Mouse (Mus musculus) neutrophil, adult 83 days (primary cell): ENCODE measurements around the gene Olfr1474. TPM values are rescaled to one million over a fixed set of nuclear protein-coding genes. Genes with fewer than 3 reads are reported as not detected.

Experiments used
- total RNA-seq, 2 experiments: library from RNA; stranded (reverse); gene quantifications; one replicate each; pipeline ENCODE4 v1.2.4; 2023

Olfr1474 gene
- not detected for total RNA-seq

DNA sequence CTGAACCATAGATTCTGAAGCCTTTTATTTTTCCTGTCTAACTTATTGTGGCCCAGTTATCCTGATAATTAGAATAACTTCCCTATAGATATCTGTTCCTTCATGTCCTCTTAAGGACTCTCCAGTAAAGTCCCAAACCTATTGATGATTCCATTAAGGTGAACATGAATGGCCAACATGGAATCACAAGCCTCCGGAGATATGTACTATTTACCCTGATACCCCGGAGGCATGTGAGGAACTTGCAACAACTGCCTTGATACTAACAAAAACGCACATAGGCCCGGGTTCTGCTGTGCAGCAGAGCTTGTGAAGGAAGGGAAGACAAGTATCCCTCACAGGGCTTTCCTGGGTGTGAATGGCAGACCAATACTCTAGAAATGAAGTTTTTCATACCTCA lies at the start of gene Olfr1474:
TSS of gene Olfr1474 (plus strand) at position 301 of the 400 bp plus-strand sequence.

DNA sequence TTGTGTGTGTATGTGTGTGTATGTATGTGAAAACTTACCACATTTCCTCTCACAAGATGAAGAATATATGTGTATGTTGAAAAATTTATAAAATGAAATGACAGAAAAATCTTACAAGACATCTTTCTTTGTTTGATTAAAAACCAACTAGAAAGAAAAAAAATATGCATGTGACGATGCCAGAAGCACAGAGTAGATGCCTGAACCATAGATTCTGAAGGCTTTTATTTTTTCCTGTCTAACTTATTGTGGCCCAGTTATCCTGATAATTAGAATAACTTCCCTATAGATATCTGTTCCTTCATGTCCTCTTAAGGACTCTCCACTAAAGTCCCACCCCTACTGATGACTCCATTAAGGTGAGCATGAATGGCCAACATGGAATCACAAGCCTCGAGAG lies 26.3 kb upstream of the Olfr1474 start, which contains the start of gene Olfr1471:
TSS of gene Olfr1471 (plus strand) at position 301 of the 400 bp plus-strand sequence.

DNA sequence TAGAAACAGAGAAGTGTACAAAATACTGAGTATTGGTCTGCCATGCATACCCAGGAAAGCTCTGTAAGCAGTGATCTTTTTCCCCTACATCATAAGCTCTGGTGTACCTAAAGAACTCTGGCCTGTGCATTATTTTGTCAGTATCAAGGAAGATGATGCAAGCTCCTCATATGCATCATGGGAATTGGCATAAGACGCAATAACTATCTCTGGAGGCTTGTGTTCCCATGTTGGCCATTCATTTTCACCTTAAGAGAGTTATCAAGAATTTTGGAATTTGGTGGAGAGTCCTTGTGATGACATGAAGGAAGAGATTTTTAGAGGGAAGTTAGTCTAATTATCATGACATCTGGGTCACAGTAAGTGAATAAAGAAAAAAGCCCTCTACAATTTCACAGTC lies 13.4 kb upstream of the Olfr1474 start, which contains the start of gene Olfr1472:
TSS of gene Olfr1472 (minus strand) at position 101 of the 400 bp plus-strand sequence.

DNA sequence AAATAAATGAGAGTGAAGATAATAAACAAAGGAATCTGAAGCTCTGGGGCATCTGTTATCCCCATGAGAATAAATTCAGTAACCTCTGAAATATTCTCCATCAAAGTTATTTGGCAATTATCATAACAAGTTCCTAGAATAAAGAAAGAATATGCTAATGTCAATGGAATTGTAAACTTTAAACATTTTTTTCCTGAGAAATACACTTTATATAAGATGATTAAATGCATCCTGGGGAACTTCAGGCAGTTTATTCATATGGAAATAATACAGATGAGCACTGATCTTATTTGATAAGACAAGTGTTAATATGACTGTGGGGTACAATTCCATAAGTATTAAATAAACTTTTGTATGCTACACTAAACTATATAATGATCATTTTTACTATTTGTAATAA lies 10.7 kb downstream of the Olfr1474 start, which contains the start of gene Olfr1475:
TSS of gene Olfr1475 (minus strand) at position 101 of the 400 bp plus-strand sequence.

DNA sequence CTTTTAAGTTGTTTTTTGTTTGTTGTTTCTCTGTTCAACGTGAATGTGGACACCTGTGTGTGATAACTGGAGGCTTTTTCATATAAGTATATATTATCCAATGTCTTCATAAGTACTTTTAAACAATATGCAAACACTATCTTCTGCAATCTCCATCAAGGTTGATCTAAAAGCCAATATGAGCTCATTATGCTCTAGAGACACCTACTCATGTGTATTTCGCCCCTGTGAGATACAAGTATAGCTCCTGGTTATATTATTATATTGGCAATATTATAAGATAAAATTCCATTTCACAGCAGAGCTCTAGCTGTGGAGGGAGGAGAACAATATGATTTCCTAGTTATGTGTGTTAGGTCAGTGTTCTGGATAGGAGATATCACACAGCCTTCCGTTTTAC lies 30.9 kb downstream of the Olfr1474 start, which contains the start of gene Olfr1477:
TSS of gene Olfr1477 (plus strand) at position 301 of the 400 bp plus-strand sequence.

Other genes starting within 250 kb of the Olfr1474 start
- gene Olfr1463, start 238.2 kb upstream of the Olfr1474 start, total RNA-seq: not detected
- not detected for gene Olfr1465, start 154.0 kb upstream of the Olfr1474 start, total RNA-seq
- gene Olfr1466, start 130.7 kb upstream of the Olfr1474 start, total RNA-seq: not detected
- gene Olfr1467, start 107.3 kb upstream of the Olfr1474 start, total RNA-seq: not detected
- gene Olfr1469, start 61.7 kb upstream of the Olfr1474 start, total RNA-seq: not detected
- gene Olfr1471, start 26.2 kb upstream of the Olfr1474 start, total RNA-seq: not detected
- gene Olfr1472, start 13.5 kb upstream of the Olfr1474 start, total RNA-seq: not detected
- not detected for gene Olfr1475, start 10.6 kb downstream of the Olfr1474 start, total RNA-seq
- not detected for gene Olfr1477, start 31.0 kb downstream of the Olfr1474 start, total RNA-seq
- gene Olfr1480, start 58.3 kb downstream of the Olfr1474 start, total RNA-seq: not detected
- not detected for gene Olfr1484, start 113.9 kb downstream of the Olfr1474 start, total RNA-seq
- not detected for gene Olfr1487, start 147.8 kb downstream of the Olfr1474 start, total RNA-seq
- gene Olfr1489, start 162.1 kb downstream of the Olfr1474 start, total RNA-seq: not detected
- not detected for gene Olfr1490, start 181.5 kb downstream of the Olfr1474 start, total RNA-seq
- not detected for gene Olfr1491, start 227.7 kb downstream of the Olfr1474 start, total RNA-seq